Mouse (Mus musculus): ENCODE measurements around the gene Fosb. TPM values are rescaled to one million over a fixed set of nuclear protein-coding genes. Genes with fewer than 3 reads are reported as not detected.

Fosb gene
- total RNA-seq, 2 experiments from 2014 or later: 0.48 to 0.60 TPM

DNA sequence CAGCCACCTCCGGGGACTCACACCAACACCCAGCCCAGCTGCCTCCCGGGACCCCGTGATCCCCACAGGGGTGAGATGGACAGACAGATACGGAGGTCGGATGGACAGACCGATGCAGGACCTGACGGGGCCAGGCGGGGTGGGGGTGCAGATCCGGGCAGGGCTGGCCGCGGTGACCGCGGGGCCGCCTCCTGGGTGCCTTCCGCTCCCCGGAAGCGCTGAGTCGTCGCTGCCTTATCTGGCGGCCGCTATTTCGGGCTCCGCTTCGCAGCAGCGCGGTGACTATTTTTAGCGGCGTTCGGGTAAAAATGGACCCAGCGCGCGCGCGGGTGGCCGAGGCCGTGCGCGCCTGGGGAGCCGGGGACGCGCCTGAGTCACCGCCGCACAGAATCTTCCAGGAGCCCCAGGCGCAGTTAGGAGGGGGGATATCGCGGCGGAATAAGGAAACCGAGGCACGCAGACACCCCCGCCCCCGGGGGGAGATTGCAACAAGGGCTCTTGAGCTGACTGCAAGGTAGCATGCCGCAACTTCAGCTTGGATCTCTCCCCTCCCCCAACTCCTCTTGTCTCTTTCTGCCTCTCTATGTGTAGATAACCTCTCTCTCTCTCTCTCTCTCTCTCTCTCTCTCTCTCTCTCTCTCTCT, 23.0 kb upstream of the Fosb start:
- peak; percentile 90 to 92 for DNase-seq
- intact Hi-C loops (cut with DNase I): no loop called here

DNA sequence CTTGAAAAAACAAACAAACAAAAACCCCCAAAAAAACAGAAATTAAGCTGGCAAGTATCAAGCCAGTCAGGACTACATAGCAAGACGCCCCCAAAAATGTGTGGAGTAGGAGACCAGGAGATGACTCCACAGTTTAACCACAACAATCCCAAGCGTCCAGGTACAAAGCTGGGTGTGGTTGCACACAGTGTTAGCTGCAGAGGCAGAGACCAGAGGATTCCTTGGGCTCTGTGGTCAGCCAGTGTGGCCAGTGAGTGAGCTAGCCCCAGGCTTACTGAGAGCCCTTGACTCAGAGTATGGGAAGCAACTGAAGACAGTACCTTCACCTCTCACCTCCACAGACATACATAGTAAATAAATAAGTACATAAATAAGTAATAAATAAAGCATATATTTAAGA, 22.1 kb upstream of the Fosb start:
- intact Hi-C loops (cut with DNase I): no loop called here
- DNase-seq: no peak

GRCm38 (mm10) chr7:19328425-19328824, 18.6 kb upstream of the Fosb start:
- intact Hi-C loops (cut with DNase I): loop anchor here (2.0 kb wide), 1 partner anchor 14 kb away; no protein-coding TSS in a partner anchor
- DNase-seq: no peak

DNA sequence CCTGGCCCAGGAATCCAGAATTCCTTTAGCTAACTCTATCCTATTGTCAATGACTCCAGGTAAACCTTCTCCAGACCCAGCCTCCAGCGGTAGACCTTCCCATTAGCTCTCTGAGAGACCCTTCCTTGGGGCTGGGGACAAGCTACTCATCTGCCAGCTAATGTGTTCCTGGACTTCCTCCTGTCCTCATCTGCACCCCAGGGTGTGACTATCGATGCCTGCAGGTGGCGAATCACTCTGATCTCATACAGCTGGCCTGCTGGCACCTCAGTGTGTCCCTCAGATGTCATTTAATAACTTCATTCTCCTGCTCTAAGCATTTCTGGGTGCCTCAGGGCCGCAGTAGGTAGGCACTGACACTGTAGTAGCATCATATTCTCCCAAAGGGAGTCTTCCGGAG, 17.9 kb upstream of the Fosb start:
- DNase-seq: no peak
- intact Hi-C loops (cut with DNase I): loop anchor here (2.0 kb wide), 1 partner anchor 15 kb away; no protein-coding TSS in a partner anchor

DNA sequence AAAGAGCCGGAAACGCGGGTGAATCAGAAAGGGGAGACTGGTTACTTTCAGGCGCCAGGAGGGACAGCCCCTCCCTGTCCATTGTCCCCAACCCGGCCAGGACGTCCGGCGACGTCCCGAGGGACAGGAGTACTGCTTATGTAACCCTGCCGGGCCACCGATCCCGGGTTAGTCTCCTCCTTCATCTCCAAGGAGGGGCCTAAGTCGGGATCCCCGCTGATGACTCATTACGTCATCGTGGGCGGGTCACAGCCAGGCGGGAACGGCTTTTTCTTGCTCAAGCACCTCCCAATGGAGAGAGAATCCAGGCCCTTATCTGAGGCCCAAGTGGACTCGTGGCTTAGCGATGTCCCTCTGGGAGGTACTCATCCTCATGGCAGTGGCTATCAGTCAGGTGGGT, 17.3 kb upstream of the Fosb start:
- intact Hi-C loops (cut with DNase I): no loop called here

DNA sequence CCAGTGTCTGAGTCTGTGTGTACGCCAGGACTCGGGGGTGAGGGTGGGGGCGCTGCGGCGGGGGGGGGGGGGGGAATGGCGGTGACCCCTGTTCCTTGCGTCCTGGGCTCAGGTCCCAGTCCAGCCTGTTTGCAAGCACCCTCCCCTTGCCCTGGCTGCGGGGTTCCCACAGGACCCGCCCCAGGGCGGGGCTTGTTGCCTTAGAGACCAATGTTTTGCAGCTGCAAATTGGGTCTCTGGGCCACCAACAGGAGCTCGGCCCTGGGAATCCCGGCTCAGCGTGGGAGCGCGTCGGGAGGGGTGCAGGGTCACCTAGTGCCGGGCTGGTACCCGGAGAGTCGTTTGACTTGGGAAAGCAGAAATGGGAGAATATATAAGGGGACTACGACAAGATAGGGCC, 16.5 kb upstream of the Fosb start:
- intact Hi-C loops (cut with DNase I): no loop called here
- peak; percentile 96 for DNase-seq

More for the DNA sequence above, 17.3 kb upstream of the Fosb start:
- DNase-seq: peak; percentile 95 to 96

DNA sequence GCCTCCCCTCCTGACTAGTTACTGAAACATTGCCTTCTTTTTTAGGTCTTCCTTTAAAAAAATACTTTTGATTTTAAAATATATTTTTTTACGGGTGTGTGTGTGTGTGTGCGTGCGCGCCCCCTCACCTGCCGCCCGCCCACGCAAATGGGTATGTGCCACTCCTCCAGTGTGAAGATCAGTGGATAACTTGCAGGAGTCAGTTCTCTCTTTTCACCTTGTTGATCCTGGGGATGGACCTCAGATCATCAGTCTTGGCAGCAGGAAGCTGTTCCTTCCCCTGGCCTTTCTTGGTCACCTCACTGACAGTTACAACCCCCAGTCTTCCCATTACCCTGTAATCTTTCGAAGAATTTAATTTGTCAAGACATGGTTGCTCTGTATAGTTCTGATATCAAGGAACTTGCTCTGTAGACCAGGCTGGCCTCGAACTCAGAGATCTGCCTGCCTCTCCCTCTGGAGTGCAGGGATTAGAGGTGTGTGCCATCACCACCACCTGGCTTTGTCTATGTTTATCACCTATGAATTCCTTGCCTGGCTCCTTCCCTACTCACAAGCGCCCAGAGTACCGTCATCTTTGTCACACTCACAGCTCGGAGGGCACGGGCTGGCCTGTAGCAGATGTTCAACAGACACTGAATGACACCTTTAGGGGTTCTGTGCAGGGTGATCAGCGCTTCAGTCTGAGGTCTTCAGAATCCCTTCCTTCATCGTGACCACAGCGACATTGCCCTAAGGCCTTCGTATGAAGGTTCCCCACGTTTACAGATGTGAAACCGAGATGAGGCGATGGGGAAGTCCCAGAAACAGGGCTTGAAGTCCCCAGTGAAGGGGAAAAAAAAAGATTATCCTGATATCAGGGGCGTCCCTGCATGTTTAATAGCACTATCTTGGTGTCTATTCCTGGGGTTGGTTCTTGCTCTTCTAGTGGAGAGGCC, 15.7 kb upstream of the Fosb start:
- intact Hi-C loops (cut with DNase I): no loop called here
- no peak for DNase-seq

DNA sequence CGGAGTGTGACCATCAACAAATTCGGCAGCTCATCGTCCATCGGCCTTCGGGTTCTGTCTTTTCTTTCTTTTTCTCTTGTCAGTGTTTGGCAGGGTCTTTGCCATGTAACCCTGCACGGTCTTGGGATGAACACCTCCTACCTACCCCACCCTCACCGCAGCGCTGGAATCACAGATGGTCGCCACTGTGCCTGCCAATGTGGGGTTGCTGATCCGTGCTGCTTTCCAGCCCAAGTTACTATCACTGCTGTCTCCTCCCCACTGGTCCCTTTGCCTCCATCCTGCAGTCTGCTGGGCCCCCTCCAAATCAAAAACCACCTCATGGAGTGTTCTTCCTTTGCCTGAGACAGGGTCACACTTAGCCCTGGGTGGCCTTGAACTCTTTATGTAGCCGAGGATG, 14.4 kb upstream of the Fosb start:
- DNase-seq: no peak
- intact Hi-C loops (cut with DNase I): no loop called here

DNA sequence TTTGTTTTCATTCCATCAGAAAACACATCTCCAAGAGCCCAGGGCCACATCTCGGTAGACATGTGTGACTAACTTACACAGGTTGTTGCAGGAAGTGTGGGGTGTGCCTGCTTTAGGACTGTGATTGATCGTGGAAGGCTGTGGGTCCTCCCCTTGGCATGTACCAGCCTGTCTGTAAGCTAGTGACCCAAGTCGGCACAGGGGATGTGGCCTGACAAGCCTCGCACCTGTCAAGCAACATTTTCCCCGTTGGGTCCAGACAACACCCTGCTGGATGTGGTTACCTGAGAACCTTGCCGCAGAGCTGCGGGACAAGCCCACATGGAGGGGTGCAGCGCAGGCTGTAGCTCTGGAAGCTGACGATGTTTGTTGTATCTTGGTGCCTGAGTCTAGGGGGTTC, 12.6 kb upstream of the Fosb start:
- DNase-seq: no peak
- intact Hi-C loops (cut with DNase I): no loop called here

GRCm38 (mm10) chr7:19321464-19321863, 11.6 kb upstream of the Fosb start:
- no peak for DNase-seq
- intact Hi-C loops (cut with DNase I): no loop called here

DNA sequence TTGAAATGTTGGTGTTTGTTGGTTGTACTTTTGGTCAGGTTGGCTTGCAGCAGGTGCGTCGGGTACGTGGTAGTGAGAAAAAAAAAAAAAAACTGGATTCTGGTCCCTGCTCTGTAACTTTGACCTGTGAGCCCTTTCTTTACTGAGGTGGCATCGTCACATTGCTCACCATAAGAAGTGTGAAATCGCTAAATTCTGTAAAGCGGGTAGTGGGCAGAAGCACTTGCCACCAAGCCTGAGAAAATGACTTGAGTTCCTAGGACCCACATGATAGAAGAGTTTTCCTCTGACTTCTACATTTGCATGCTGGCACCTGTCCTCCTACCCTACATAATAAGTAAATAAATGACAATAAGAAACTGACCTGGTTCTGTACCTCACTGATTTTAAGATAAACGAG, 10.8 kb upstream of the Fosb start:
- DNase-seq: no peak
- intact Hi-C loops (cut with DNase I): no loop called here

DNA sequence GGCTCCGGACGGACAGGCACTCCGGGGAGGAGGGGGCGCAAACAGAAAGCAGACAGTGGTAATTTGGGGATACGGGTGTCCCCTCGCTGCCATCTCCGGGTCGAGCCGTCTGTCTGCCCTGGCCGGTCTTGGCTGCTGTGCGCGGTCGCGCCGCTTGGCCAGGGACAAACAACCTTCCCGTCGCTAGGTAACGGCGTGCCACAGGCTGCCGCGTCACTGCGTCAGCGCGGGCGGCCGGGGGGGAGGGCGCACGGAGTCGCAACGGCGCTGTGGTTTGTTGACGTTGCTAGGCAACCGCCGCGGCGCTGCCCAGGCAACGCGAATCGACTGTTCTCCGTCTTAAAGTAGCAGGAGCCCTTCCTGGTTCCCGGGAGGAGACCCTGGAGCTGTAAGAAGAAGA, 10.1 kb upstream of the Fosb start:
- peak; percentile 97 to 98 for DNase-seq
- intact Hi-C loops (cut with DNase I): no loop called here

DNA sequence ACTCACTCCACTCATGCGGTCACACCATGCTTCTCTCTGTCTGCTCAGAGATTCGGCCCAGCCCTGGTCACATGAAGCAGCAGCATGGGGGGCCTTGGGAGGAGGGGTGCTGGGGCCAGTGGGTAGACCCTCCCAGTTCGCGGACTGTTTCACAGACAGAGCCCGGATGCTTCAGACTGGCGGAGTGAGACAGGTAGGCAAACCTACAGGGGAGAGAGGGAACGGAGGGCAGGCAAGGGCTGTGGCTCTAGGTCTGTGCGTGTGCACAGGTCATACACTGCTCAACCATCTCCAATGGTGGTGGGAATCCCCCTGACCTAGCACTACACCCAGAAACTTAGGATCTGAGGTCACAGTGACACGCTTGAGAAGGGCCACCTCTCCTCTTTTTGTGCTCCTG, 9.6 kb upstream of the Fosb start:
- intact Hi-C loops (cut with DNase I): no loop called here
- DNase-seq: peak in 1 of 2 experiments; percentile 54

- no peak for DNase-seq
- intact Hi-C loops (cut with DNase I): no loop called here
Observed at GRCm38 (mm10) chr7:19318676-19319075, 8.8 kb upstream of the Fosb start.

GRCm38 (mm10) chr7:19318201-19318600, 8.3 kb upstream of the Fosb start:
- intact Hi-C loops (cut with DNase I): no loop called here
- no peak for DNase-seq

- DNase-seq: peak; percentile 52
- intact Hi-C loops (cut with DNase I): no loop called here
Observed at GRCm38 (mm10) chr7:19316451-19317161, 6.8 kb upstream of the Fosb start.

DNA sequence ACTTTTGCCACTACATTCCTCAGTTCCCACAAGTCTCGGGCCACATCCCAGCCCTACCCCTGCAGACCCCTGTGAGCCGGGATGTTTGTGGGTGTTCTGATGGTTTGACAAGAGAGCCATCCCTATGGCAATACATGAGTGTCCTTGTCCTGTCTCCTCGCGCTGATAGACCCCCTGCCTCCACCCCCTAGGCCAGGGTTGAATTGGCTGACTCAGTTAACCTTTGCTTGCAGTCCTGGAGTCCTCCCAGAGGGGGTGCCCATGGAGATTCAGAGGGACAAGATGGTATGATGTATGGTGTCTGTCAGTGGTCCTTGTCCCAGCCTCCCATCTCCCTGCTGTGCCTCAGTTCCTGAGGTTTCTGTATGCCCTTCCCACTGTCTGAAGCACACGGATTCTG, 4.2 kb upstream of the Fosb start:
- intact Hi-C loops (cut with DNase I): no loop called here
- no peak for DNase-seq

DNA sequence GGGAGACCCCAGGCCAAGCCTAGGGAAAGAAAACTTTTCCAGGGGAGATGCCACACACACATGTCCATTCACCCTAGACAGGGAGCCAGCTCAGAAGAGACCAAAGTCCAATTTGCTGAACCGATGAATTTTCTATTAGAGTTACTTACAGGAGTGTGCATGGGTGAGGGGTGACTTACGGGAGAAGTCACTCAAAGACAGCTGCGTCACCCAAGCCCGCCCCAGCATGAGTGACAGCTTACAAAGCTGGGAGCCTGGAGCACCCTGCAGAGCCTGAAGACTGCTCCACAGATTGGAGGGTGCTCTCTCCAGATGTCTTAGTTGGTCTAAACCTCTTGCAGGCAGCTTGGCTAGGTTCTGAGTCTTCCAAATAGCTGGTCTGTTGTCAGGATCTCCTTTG, 2.1 kb upstream of the Fosb start:
- no peak for DNase-seq
- intact Hi-C loops (cut with DNase I): no loop called here

DNA sequence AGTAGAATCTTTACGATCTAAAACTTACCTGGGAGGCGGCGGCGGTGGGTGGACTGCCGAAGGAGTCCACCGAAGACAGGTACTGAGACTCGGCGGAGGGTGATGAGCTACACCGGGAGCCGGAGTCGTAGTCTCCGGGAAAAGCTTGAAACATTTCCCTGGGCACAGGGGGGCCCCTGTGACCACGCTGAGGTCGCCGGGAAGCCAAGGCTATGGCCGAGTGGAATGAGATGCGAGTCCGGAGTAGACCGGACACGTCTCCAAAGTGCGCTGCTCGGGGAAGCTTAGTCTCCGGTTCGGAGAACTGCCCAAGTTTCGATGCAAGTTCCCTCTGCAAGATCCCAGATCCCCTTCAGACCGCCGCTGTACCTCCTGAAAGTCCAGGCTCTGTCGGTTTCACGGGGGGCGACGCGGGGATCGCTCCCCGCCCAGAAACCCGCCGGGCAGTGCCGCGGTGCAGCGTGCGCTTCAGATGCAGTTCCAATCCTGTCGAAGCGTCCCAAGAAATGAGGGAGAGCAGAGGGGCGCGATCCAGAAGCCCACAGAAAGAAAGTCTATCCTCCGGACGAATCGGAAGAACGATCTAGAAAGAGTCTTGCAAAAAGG, 470 bp downstream of the Fosb start:
- DNase-seq: peak in 1 of 2 experiments; percentile 37
- intact Hi-C loops (cut with DNase I): no loop called here

GRCm38 (mm10) chr7:19308454-19309277, 1.2 kb downstream of the Fosb start:
- intact Hi-C loops (cut with DNase I): no loop called here
- peak; percentile 97 for DNase-seq

Data from heart, postnatal 10 days (tissue).